Mouse (Mus musculus) heart, embryonic 14.5 days (tissue): ENCODE measurements around the gene Msh6. TPM values are rescaled to one million over a fixed set of nuclear protein-coding genes. Genes with fewer than 3 reads are reported as not detected.

Source experiments
- ATAC-seq: fragments of 200-750 bp; cut with Nextera tagmentation; 2 replicates; pipeline ENCODE4 v1.8.0; 2017; ENCODE audit warnings: low read depth, moderate TSS enrichment; ENCODE audit not compliant: insufficient number of reproducible peaks, insufficient read depth, low FRiP score
- H3K27ac ChIP-seq, 2 experiments: fragments of 200-500 bp in 1 of 2; fragments of 300-500 bp in 1 of 2; sonication (generic) in 1 of 2; replicated peaks in 1 of 2; 2 replicates each; pipeline ENCODE4 v1.5.1; 2012 to 2014; ENCODE audit warnings: low read depth in 2 of 2, low read length in 2 of 2, control low read depth in 1 of 2, mild to moderate bottlenecking in 1 of 2, mixed read lengths in 1 of 2; ENCODE audit not compliant: control insufficient read depth in 1 of 2, insufficient read depth in 1 of 2
- H3K27me3 ChIP-seq: fragments of 300-500 bp; sonication (generic); 2 replicates; pipeline ENCODE4 v1.6.1; 2014; ENCODE audit warnings: mild to moderate bottlenecking, low read length, control low read depth; ENCODE audit not compliant: control insufficient read depth, insufficient read depth
- H3K36me3 ChIP-seq: fragments of 300-500 bp; sonication (generic); 2 replicates; pipeline ENCODE4 v1.6.1; 2014; ENCODE audit warnings: mild to moderate bottlenecking, control low read depth, low read length, mixed read lengths; ENCODE audit not compliant: control insufficient read depth, insufficient read depth
- H3K4me1 ChIP-seq, 2 experiments: fragments of 200-500 bp in 1 of 2; fragments of 300-500 bp in 1 of 2; sonication (generic) in 1 of 2; 2 replicates each; pipeline ENCODE4 v1.6.1; 2012 to 2014; ENCODE audit warnings: low read length in 2 of 2, control low read depth in 1 of 2, mixed read lengths in 1 of 2; ENCODE audit not compliant: control insufficient read depth in 2 of 2, insufficient read depth in 2 of 2
- H3K4me2 ChIP-seq: fragments of 300-500 bp; sonication (generic); 2 replicates; pipeline ENCODE4 v1.6.1; 2014; ENCODE audit warnings: mild to moderate bottlenecking, low read length
- H3K4me3 ChIP-seq, 2 experiments: fragments of 200-500 bp in 1 of 2; fragments of 300-500 bp in 1 of 2; sonication (generic) in 1 of 2; 2 replicates each; pipeline ENCODE4 v1.5.1; 2012 to 2014; ENCODE audit warnings: low read length in 2 of 2, mild to moderate bottlenecking in 2 of 2, control low read depth in 1 of 2, low read depth in 1 of 2, moderate library complexity in 1 of 2; ENCODE audit not compliant: control insufficient read depth in 1 of 2, insufficient read depth in 1 of 2
- H3K9ac ChIP-seq: fragments of 300-500 bp; sonication (generic); 2 replicates; pipeline ENCODE4 v1.6.1; 2014; ENCODE audit warnings: mild to moderate bottlenecking, low read length
- H3K9me3 ChIP-seq: fragments of 300-500 bp; sonication (generic); 2 replicates; pipeline ENCODE4 v1.6.1; 2016; ENCODE audit warnings: low read length, control low read depth; ENCODE audit not compliant: control insufficient read depth
- WGBS: fragments of 180-500 bp; shearing (Covaris S2); extraction: QIAGEN DNeasy Blood & Tissue Kit; methylation state at CpG from one replicate; pipeline ENCODE4 v1.1.7; 2014; 5-methylcytosine and 5-hydroxymethylcytosine counted together
- polyA plus RNA-seq: library from polyadenylated mRNA; unstranded; fragments of >200 nt; fragmentation: Nextera tagmentation; extraction: Ambion mirVana; gene quantifications from 2 replicates; pipeline ENCODE4 v1.2.1, GENCODE M21; 2014

Msh6 gene
- polyA plus RNA-seq, 1 experiment from 2014 or later, result 27.0 TPM

DNA sequence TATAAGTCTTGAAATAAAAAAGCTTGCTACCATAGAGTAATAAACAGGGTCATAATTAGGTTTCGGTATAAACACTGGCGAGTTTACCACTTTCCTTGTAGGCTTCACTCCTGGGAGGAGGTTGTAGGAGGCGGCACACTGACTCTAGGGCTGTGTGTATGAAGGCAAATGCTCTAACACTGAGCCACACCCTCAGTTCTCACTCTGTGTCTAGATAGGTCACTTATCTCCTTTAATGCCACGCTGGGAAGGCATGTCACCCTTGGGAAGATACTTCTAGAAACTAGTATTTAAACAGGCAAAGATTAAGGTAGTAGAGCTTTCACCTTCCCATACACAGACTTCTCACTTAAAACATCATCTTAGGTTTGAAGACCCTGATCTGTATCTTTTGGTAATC, 59.6 kb downstream of the Msh6 start:
- H3K9me3 ChIP-seq, result no peaks in the 10 kb centered on the region
- no peak overlapping the region for H3K4me3 ChIP-seq
- 77% methylated on average over 4 of the region's 4 CpGs for WGBS

More for the DNA sequence above, 59.6 kb downstream of the Msh6 start:
- H3K36me3 ChIP-seq, result no peaks in the 10 kb centered on the region
- H3K27me3 ChIP-seq, result no peaks in the 10 kb centered on the region
- no peak overlapping the region for H3K27ac ChIP-seq
- no peak overlapping the region for H3K9ac ChIP-seq
- ATAC-seq, result no peak
- peaks cover 0 to 2% of the 10 kb centered on the region in 2 experiments; a peak in 2 of 4 replicates for H3K4me1 ChIP-seq
- H3K4me2 ChIP-seq, result no peak overlapping the region

Other genes starting within 250 kb of the Msh6 start
- gene Kcnk12, start 177.1 kb upstream of the Msh6 start, polyA plus RNA-seq, result not detected in 2 replicates
- not detected in 2 replicates for gene Rpl36-ps4, start 54.1 kb upstream of the Msh6 start, polyA plus RNA-seq
- gene Fbxo11, start 90.2 kb downstream of the Msh6 start, polyA plus RNA-seq, result 15.9 and 20.7 TPM in 2 replicates